Mouse (Mus musculus) left cerebral cortex, postnatal 14 days (tissue): ENCODE results near the gene Hnrnpa0. TPM values are rescaled to one million over a fixed set of nuclear protein-coding genes. Genes with fewer than 3 reads are reported as not detected.
A peak's percentile ranks its signal among the peaks of the same experiment; 100 is the strongest.

ENCODE experiments used
- DNase-seq, 2 experiments: peaks; one replicate each; pipeline ENCODE4 v3.0.0; 2021 to 2022; ENCODE audit warnings: low spot score in 2 of 2, mixed read lengths in 1 of 2
- intact Hi-C: fragments of 180-260 bp; cut with DNase I; formaldehyde crosslinking; loops from one replicate; pipeline ENCODE4 v1.15.1; 2025
- total RNA-seq, 2 experiments: library from RNA; stranded (reverse); gene quantifications; 2 replicates each; pipeline ENCODE4 v1.2.3; 2021

Hnrnpa0 gene
- total RNA-seq, 2 experiments from 2014 or later = 125 to 136 TPM

- intact Hi-C loops = no loop called here
- DNase-seq = peak; percentile 96 to 97
Measured at GRCm38 (mm10) chr13:58128768-58129671, 664 bp upstream of the Hnrnpa0 start.

GRCm38 (mm10) chr13:58127766-58128361 is 492 bp downstream of the Hnrnpa0 start:
- intact Hi-C loops = no loop called here
- peak; percentile 59 to 65 for DNase-seq

GRCm38 (mm10) chr13:58126862-58127765 is 1.2 kb downstream of the Hnrnpa0 start:
- DNase-seq = peak in 1 of 2 experiments; percentile 19
- intact Hi-C loops = no loop called here

DNA sequence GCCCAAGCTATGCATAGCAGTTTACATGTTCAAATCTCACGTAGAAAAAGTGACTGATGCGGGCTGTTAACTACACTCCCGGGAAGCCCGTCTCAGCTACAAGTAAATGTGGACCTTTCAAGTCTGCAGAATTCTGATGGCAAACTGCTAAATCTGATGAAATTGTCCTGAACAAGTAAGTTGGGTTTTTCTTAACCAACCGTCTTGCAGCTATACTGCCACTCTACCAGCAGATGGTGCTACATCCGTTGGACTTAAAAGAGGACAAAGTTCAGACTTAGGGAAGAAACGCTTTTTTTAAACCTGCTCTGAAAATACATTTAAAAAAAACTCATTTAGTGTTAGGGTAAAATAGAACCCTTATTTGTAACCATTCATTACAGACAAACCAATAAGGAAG is 2.2 kb downstream of the Hnrnpa0 start:
- intact Hi-C loops = no loop called here
- peak; percentile 40 to 48 for DNase-seq

GRCm38 (mm10) chr13:58124989-58125388 is 3.4 kb downstream of the Hnrnpa0 start:
- DNase-seq = no peak
- intact Hi-C loops = no loop called here

DNA sequence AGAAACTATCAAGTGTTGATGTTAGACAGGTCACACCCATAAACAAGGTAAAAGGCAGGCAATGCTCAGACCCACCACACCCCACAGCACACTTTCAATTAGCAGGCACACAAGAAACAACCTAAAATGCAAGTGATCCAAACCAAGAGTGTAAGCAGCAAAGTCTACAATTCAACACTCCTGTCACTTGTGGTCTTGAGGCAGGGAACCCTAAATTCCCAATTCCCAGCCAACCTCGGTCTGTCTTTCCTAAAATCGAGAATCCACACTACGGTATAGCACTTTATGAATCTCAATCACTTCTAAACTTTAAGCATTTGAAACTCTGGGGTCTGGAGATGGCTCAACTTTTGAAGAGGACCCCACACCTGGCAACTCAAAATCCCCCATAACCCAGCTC is 4.1 kb downstream of the Hnrnpa0 start:
- intact Hi-C loops = no loop called here
- DNase-seq = no peak

DNA sequence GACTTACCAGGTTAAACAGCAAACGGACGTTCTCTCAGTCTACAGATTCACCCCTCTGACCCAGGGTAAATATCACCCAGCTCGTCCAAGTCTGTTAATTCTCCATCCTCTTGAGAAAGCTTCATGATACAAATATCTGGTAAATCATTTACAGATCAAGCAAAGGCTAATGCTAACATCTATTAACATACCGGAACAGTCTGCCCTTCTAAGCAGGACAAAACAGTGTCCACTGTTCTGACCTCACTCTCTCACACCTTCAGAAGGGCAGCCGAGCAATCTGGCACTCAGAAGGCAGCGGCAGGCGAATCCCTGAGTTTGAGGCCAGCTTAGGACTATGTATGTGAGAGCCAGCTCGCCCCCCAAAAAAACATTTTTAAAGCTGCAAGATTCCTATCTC is 5.0 kb downstream of the Hnrnpa0 start:
- intact Hi-C loops = no loop called here
- DNase-seq = no peak

- intact Hi-C loops = no loop called here
- no peak for DNase-seq
Measured at GRCm38 (mm10) chr13:58122786-58123297, 5.5 kb downstream of the Hnrnpa0 start.

GRCm38 (mm10) chr13:58117318-58118017 is 10.9 kb downstream of the Hnrnpa0 start:
- peak; percentile 40 to 51 for DNase-seq
- intact Hi-C loops = no loop called here

GRCm38 (mm10) chr13:58116801-58117200 is 11.6 kb downstream of the Hnrnpa0 start:
- intact Hi-C loops = no loop called here
- no peak for DNase-seq

DNA sequence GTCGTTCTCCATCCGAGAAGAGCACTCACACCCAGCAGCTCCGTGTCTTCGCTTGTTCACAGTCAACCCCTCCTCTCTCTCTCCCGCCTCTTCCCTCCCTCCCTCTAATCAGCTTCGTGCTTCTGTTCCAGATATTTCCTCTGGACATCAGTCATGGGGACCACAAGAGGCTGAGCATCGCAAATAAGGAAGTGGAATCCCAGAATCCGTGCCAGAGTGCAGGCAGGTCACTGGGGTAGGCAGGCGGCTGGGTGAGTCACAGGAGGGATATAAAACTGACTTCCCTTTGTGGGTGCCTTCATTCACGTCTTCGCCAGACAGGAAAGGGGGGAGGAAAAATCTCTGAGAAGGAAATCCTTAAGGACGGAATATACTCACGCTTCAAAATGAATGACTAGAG is 13.1 kb downstream of the Hnrnpa0 start:
- DNase-seq = no peak
- intact Hi-C loops = no loop called here

DNA sequence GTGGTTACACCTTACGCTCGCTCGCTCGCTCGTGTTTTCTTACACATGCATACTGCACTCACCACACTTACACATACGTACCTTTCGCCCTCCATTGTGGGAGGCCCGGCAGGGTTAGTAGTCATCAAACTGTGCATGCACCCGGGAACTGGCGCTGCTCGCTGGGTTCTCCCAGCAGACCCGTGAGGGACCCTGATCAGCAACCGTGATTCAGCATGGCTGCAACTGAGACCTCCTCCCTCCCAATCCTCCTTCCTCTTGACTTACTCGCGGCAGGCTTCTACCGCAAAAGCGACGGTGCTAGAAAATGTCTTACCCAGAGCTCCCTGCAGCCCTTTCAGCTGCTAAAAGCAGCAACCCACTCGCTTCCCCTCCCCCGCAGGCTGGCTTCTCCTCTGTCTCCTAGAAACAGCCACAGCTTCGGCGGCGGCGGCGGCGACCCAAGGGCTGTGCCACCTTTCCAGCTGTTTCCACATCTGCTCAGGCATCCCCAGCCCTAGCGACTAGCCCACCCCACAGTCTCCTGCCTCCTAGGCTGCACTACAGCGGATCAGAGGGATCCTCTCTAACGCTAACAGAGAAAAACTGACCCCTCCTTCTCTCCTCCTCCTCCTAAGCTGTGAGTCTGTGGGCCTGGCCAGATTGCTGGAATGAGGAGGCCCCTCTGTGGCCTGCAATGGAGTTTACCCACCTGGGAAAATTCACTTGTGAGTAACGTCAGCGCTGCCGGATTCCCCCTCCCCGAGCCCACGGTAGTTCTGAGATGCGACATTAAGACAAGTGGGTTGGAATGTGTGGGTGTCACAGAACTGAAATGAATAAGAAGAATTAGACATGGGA is 15.1 kb downstream of the Hnrnpa0 start, which contains the start of gene Klhl3:
TSS of gene Klhl3 (minus strand) at position 532 of the 840 bp plus-strand sequence.
- peak; percentile 87 to 91 for DNase-seq
- intact Hi-C loops = loop anchor here (1.0 to 5.0 kb wide), 3 partner anchors 41 to 100 kb away; no protein-coding TSS in a partner anchor

DNA sequence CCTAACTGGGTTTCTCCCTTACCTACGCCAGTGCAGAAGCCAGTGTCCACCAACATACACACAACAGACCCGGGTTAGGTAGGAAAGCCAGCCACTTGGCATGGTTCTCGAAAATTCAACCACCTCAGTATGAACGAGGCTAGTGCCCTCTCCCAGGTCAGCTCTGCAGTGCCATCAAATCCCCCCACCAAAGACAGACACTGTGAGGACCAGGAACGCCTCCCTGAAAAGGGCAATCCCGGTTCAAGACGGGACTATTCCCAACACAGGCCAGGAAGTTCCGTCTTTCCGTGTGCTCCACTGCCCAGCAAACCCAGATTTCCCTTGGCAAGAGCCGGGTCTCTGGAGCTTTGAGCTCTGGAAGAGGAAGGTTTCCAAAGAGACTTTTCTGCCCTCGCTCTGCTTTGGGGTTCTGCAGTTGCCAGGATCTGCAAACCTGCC is 15.7 kb downstream of the Hnrnpa0 start:
- intact Hi-C loops = loop anchor here (1.0 to 5.0 kb wide), 3 partner anchors 40 to 100 kb away; no protein-coding TSS in a partner anchor
- DNase-seq = no peak

- intact Hi-C loops = loop anchor here (2.0 to 5.0 kb wide), 2 partner anchors 40 to 99 kb away; no protein-coding TSS in a partner anchor
- peak; percentile 33 to 37 for DNase-seq
Measured at GRCm38 (mm10) chr13:58112191-58112590, 16.2 kb downstream of the Hnrnpa0 start.

- intact Hi-C loops = loop anchor here (5.0 kb wide), 1 partner anchor 39 kb away; no protein-coding TSS in a partner anchor
- DNase-seq = peak in 1 of 2 experiments; percentile 46
Measured at GRCm38 (mm10) chr13:58111306-58111705, 17.1 kb downstream of the Hnrnpa0 start.

- peak; percentile 77 to 84 for DNase-seq
- intact Hi-C loops = no loop called here
Measured at GRCm38 (mm10) chr13:58090643-58091042, 37.7 kb downstream of the Hnrnpa0 start.

DNA sequence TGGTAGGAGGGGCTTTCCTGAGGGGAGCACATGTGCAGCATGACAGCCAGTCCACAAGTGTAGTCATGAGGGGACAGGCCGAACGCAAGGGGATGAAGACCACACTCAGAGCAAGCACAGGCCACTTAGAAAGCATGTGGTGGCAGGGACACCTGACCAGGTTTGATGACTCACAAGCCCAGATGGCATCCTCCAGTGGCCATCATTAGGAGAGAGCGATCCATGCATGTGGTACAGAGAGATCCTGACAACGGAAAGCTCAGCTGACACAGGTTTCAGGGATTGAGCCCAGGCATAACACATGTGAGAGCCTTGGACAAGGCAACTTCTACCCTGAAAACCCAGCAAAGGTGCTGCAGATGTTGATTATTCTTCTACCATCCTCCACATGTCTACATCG is 44.0 kb downstream of the Hnrnpa0 start:
- no peak for DNase-seq
- intact Hi-C loops = no loop called here

- intact Hi-C loops = no loop called here
- no peak for DNase-seq
Measured at GRCm38 (mm10) chr13:58083521-58083920, 44.8 kb downstream of the Hnrnpa0 start.
